20 mouse cellular contexts compared by ENCODE assay signal in genomic region chr9:96792543-96792942, GRCm38 (mm10). TPM values are rescaled to one million over a fixed set of nuclear protein-coding genes. Genes with fewer than 3 reads are reported as not detected.
DNase-seq lines count a peak whose midpoint lies in the region; ATAC-seq lines count a peak whose summit lies in the region.
"Had no signal": no experiment of that assay in that cellular context is flagged by ENCODE, and none has a peak within 500 bp of the region (broad histone marks: within the 10 kb centered on the region; RNA-seq: fewer than 3 reads in every experiment).

No protein-coding gene starts in this region.

- 75% methylated on average over 2 of the region's 2 CpGs for WGBS in hindbrain, embryonic 14.5 days

- no peaks in the 10 kb centered on the region for H3K27me3 ChIP-seq in hindbrain, embryonic 14.5 days (ENCODE audit: control insufficient read depth, insufficient read depth, low read length)
- H3K27me3 ChIP-seq: embryonic facial prominence, embryonic 13.5 days; embryonic facial prominence, embryonic 15.5 days; forebrain, embryonic 13.5 days; forebrain, embryonic 15.5 days had no signal

- no peak overlapping the region for H3K4me3 ChIP-seq in hindbrain, embryonic 14.5 days (replicated peaks; ENCODE audit: low read length)
- H3K4me3 ChIP-seq: embryonic facial prominence, embryonic 13.5 days; embryonic facial prominence, embryonic 15.5 days; forebrain, embryonic 13.5 days; forebrain, embryonic 15.5 days had no signal

- H3K27ac ChIP-seq in hindbrain, embryonic 14.5 days: no peak overlapping the region
- H3K27ac ChIP-seq: embryonic facial prominence, embryonic 13.5 days; embryonic facial prominence, embryonic 15.5 days; forebrain, embryonic 13.5 days; forebrain, embryonic 15.5 days had no signal

- no peaks in the 10 kb centered on the region for H3K36me3 ChIP-seq in hindbrain, embryonic 14.5 days (replicated peaks; ENCODE audit: control insufficient read depth, insufficient read depth)
- H3K36me3 ChIP-seq: embryonic facial prominence, embryonic 13.5 days; embryonic facial prominence, embryonic 15.5 days; forebrain, embryonic 15.5 days had no signal

- H3K4me1 ChIP-seq in hindbrain, embryonic 14.5 days (replicated peaks; ENCODE audit: control insufficient read depth, insufficient read depth, low read length): no peaks in the 10 kb centered on the region

- H3K4me2 ChIP-seq in hindbrain, embryonic 14.5 days (replicated peaks): no peak overlapping the region
- H3K4me2 ChIP-seq: embryonic facial prominence, embryonic 13.5 days; embryonic facial prominence, embryonic 15.5 days; forebrain, embryonic 13.5 days; forebrain, embryonic 15.5 days had no signal

- intact Hi-C loops in left cerebral cortex, postnatal 25 days (cut with DNase I): no loop called here

- ATAC-seq in granulocyte monocyte progenitor cell, adult 5-6 weeks (replicated peaks; ENCODE audit: poor library complexity, severe bottlenecking): peak; percentile 58
- ATAC-seq in megakaryocyte progenitor cell, adult 5-6 weeks (replicated peaks; ENCODE audit: poor library complexity): peak; percentile 54
- no peak for ATAC-seq in hindbrain, embryonic 14.5 days (ENCODE audit: low FRiP score)
- ATAC-seq: forebrain, embryonic 13.5 days; forebrain, embryonic 15.5 days; forebrain, postnatal 0 days had no signal

- H3K9ac ChIP-seq in hindbrain, embryonic 14.5 days: no peak overlapping the region
- H3K9ac ChIP-seq: embryonic facial prominence, embryonic 13.5 days; embryonic facial prominence, embryonic 15.5 days; forebrain, embryonic 13.5 days; forebrain, embryonic 15.5 days; forebrain, postnatal 0 days had no signal

- H3K9me3 ChIP-seq in hindbrain, embryonic 14.5 days (ENCODE audit: control insufficient read depth, low read length): no peaks in the 10 kb centered on the region
- H3K9me3 ChIP-seq: embryonic facial prominence, embryonic 13.5 days; embryonic facial prominence, embryonic 15.5 days; forebrain, embryonic 13.5 days; forebrain, embryonic 15.5 days had no signal

- DNase-seq in 416B (ENCODE audit: low read depth): peak; percentile 56
- DNase-seq in hindbrain, embryonic 14.5 days (ENCODE audit: low spot score): no peak
- DNase-seq in left cerebral cortex, postnatal 25 days (ENCODE audit: low spot score in 2 of 2): no peak
- DNase-seq: adrenal gland, adult 2 months; adrenal gland, postnatal 10 days; adrenal gland, postnatal 25 days; cerebellum, adult 11 months; cerebellum, adult 18-20 months; cerebellum, adult 8-10 months; cerebellum, adult 9-11 months; cerebellum, postnatal 14 days; cerebellum, postnatal 36 days; embryo, embryonic 11 days; forebrain, postnatal 0 days had no signal

RNA-seq across cellular contexts. Expression of gene Zbtb38, which starts 39.9 kb away (rescaled TPM):
- 15.9 and 19.1 TPM in 2 replicates for total RNA-seq in granulocyte monocyte progenitor cell, adult 5-6 weeks (2014; fragmentation: Nextera tagmentation)
- total RNA-seq in granulocyte monocyte progenitor cell, adult 5-6 weeks (2017): 28.0 and 29.0 TPM in 2 replicates
- total RNA-seq in megakaryocyte progenitor cell, adult 5-6 weeks (2015): 23.5 and 27.8 TPM in 2 replicates
- total RNA-seq in megakaryocyte progenitor cell, adult 5-6 weeks (2017): 24.2 and 25.7 TPM in 2 replicates
- 46.9 and 52.2 TPM in 2 replicates for polyA plus RNA-seq in hindbrain, embryonic 14.5 days (2014; fragmentation: Nextera tagmentation; extraction: Ambion mirVana)
- total RNA-seq in left cerebral cortex, postnatal 25 days (2021): 10 to 100 TPM; 57.6 to 58.8 TPM
